In genomic region chr2:75468851-75469250, GRCm38 (mm10) we compare ENCODE assay signal across 30 mouse cellular contexts.
DNase-seq lines count a peak whose midpoint lies in the region; ATAC-seq and TF ChIP-seq lines count a peak whose summit lies in the region.
"Had no signal": no experiment of that assay in that cellular context is flagged by ENCODE, and none has a peak within 500 bp of the region (broad histone marks: within the 10 kb centered on the region; RNA-seq: fewer than 3 reads in every experiment).

No protein-coding gene starts in this region.

- H3K4me1 ChIP-seq in hindbrain, embryonic 13.5 days (replicated peaks): peaks cover 10% of the 10 kb centered on the region
- H3K4me1 ChIP-seq in hindbrain, embryonic 16.5 days (ENCODE audit: control insufficient read depth, insufficient read depth, low read depth, low read length): peaks cover 10% of the 10 kb centered on the region
- peaks cover 10% of the 10 kb centered on the region for H3K4me1 ChIP-seq in midbrain, embryonic 14.5 days (ENCODE audit: control insufficient read depth, insufficient read depth, low read length)
- H3K4me1 ChIP-seq in midbrain, postnatal 0 days (ENCODE audit: insufficient read depth, low read length): 0 out of 2 replicates have a peak, but pooled peaks cover 6% of the 10 kb centered on the region

- TF ChIP-seq CTCF in midbrain, postnatal 0 days (IDR thresholded peaks at IDR 0.05): no peak

- H3K9me3 ChIP-seq in hindbrain, embryonic 13.5 days: no peaks in the 10 kb centered on the region
- H3K9me3 ChIP-seq in hindbrain, embryonic 16.5 days (ENCODE audit: control insufficient read depth, low read length): no peaks in the 10 kb centered on the region
- no peaks in the 10 kb centered on the region for H3K9me3 ChIP-seq in midbrain, embryonic 14.5 days (ENCODE audit: control insufficient read depth, low read length)
- H3K9me3 ChIP-seq in midbrain, postnatal 0 days (ENCODE audit: low read length): no peaks in the 10 kb centered on the region
- H3K9me3 ChIP-seq: embryonic facial prominence, embryonic 13.5 days; embryonic facial prominence, embryonic 15.5 days; forebrain, embryonic 10.5 days; forebrain, embryonic 12.5 days; G1E had no signal

- no peak for ATAC-seq in hindbrain, embryonic 13.5 days (ENCODE audit: low FRiP score)
- ATAC-seq in hindbrain, embryonic 16.5 days: no peak
- ATAC-seq in midbrain, embryonic 14.5 days (ENCODE audit: low FRiP score, low TSS enrichment): no peak
- no peak for ATAC-seq in midbrain, postnatal 0 days (ENCODE audit: low FRiP score)
- ATAC-seq: activated CD4-positive, CD25-positive, alpha-beta regulatory T cell, adult 4 months; CD4-positive, CD25-positive, alpha-beta regulatory T cell, adult 4 months; forebrain, embryonic 14.5 days; forebrain, embryonic 16.5 days; Patski had no signal

- 70% methylated on average over 8 of the region's 8 CpGs for WGBS in hindbrain, embryonic 13.5 days
- 80% methylated on average over 8 of the region's 8 CpGs for WGBS in hindbrain, embryonic 16.5 days
- 72% methylated on average over 8 of the region's 8 CpGs for WGBS in midbrain, embryonic 14.5 days
- 71% methylated on average over 8 of the region's 8 CpGs for whole genome bisulfite sequencing in midbrain, postnatal 0 days

- no peak overlapping the region for H3K4me3 ChIP-seq in hindbrain, embryonic 13.5 days
- no peak overlapping the region for H3K4me3 ChIP-seq in hindbrain, embryonic 16.5 days (ENCODE audit: low read length)
- H3K4me3 ChIP-seq in midbrain, embryonic 14.5 days (replicated peaks; ENCODE audit: low read depth, low read length): no peak overlapping the region
- no peak overlapping the region for H3K4me3 ChIP-seq in midbrain, postnatal 0 days (ENCODE audit: low read depth, low read length)
- H3K4me3 ChIP-seq: embryonic facial prominence, embryonic 13.5 days; embryonic facial prominence, embryonic 15.5 days; erythroblast, embryonic 14.5 days; forebrain, embryonic 10.5 days; forebrain, embryonic 12.5 days had no signal

- intact Hi-C loops in heart, postnatal 14 days (cut with DNase I): no loop called here

- no peak overlapping the region for H3K9ac ChIP-seq in hindbrain, embryonic 13.5 days
- H3K9ac ChIP-seq in hindbrain, embryonic 16.5 days (ENCODE audit: low read depth, low read length): no peak overlapping the region
- H3K9ac ChIP-seq in midbrain, embryonic 14.5 days (replicated peaks; ENCODE audit: low read length): no peak overlapping the region
- H3K9ac ChIP-seq in midbrain, postnatal 0 days (replicated peaks; ENCODE audit: low read length, poor library complexity, severe bottlenecking): no peak overlapping the region
- H3K9ac ChIP-seq: embryonic facial prominence, embryonic 13.5 days; embryonic facial prominence, embryonic 15.5 days; forebrain, embryonic 12.5 days had no signal

- H3K4me2 ChIP-seq in hindbrain, embryonic 13.5 days: no peak overlapping the region
- no peak overlapping the region for H3K4me2 ChIP-seq in hindbrain, embryonic 16.5 days (ENCODE audit: low read length)
- no peak overlapping the region for H3K4me2 ChIP-seq in midbrain, embryonic 14.5 days (ENCODE audit: low read length)
- no peak overlapping the region for H3K4me2 ChIP-seq in midbrain, postnatal 0 days (ENCODE audit: low read depth, low read length, poor library complexity, severe bottlenecking)
- H3K4me2 ChIP-seq: embryonic facial prominence, embryonic 13.5 days; embryonic facial prominence, embryonic 15.5 days; forebrain, embryonic 12.5 days had no signal

- 0 out of 2 replicates have a peak overlapping the region, but pooled peaks have one; percentile 49 for H3K27ac ChIP-seq in hindbrain, embryonic 13.5 days
- H3K27ac ChIP-seq in hindbrain, embryonic 16.5 days (ENCODE audit: low read depth, low read length): no peak overlapping the region
- peak overlapping the region; percentile 15; the same call in 1 of the 2 replicates for H3K27ac ChIP-seq in midbrain, embryonic 14.5 days (replicated peaks; ENCODE audit: low read depth, low read length)
- no peak overlapping the region for H3K27ac ChIP-seq in midbrain, postnatal 0 days (ENCODE audit: low read depth, low read length)
- H3K27ac ChIP-seq: embryonic facial prominence, embryonic 13.5 days; embryonic facial prominence, embryonic 15.5 days; forebrain, embryonic 10.5 days; forebrain, embryonic 12.5 days had no signal

- DNase-seq in heart, adult 11 months: peak; percentile 89
- no peak for DNase-seq in heart, postnatal 14 days
- DNase-seq in midbrain, embryonic 14.5 days: no peak
- no peak for DNase-seq in midbrain, postnatal 0 days (ENCODE audit: low spot score)
- DNase-seq in testis, postnatal 14 days (ENCODE audit: low spot score): peak; percentile 24
- DNase-seq in Muller cell, postnatal 12 days (ENCODE audit: inconsistent ontology term): no peak
- DNase-seq: adrenal gland, adult 8-10 months; adrenal gland, postnatal 14 days; adrenal gland, postnatal 36 days; B cell, adult 2 months; cerebellum, adult 11-12 months; cerebellum, adult 2 months; cerebellum, adult 9-10 months; cerebellum, postnatal 14 days; cerebellum, postnatal 36 days; embryo, embryonic 11 days had no signal

- H3K27me3 ChIP-seq in hindbrain, embryonic 13.5 days: no peaks in the 10 kb centered on the region
- H3K27me3 ChIP-seq in hindbrain, embryonic 16.5 days (replicated peaks; ENCODE audit: control insufficient read depth, insufficient read depth, low read length): no peaks in the 10 kb centered on the region
- H3K27me3 ChIP-seq in midbrain, embryonic 14.5 days (ENCODE audit: control insufficient read depth, insufficient read depth, low read length): no peaks in the 10 kb centered on the region
- no peaks in the 10 kb centered on the region for H3K27me3 ChIP-seq in midbrain, postnatal 0 days (ENCODE audit: insufficient read depth, low read length)
- H3K27me3 ChIP-seq: CH12.LX; embryonic facial prominence, embryonic 13.5 days; embryonic facial prominence, embryonic 15.5 days; forebrain, embryonic 12.5 days; Patski had no signal

- H3K36me3 ChIP-seq in hindbrain, embryonic 13.5 days: no peaks in the 10 kb centered on the region
- H3K36me3 ChIP-seq in hindbrain, embryonic 16.5 days (ENCODE audit: control insufficient read depth, insufficient read depth, low read length): no peaks in the 10 kb centered on the region
- H3K36me3 ChIP-seq in midbrain, embryonic 14.5 days (ENCODE audit: control insufficient read depth, insufficient read depth, low read length): no peaks in the 10 kb centered on the region
- no peaks in the 10 kb centered on the region for H3K36me3 ChIP-seq in midbrain, postnatal 0 days (ENCODE audit: insufficient read depth, low read length)
- H3K36me3 ChIP-seq: embryonic facial prominence, embryonic 13.5 days; embryonic facial prominence, embryonic 15.5 days; forebrain, embryonic 10.5 days; forebrain, embryonic 12.5 days; G1E had no signal

Comparison
In these comparisons a context has a peak if more than half of its experiments do, and no peak if none do; other contexts are left out.
1. DNase-seq: peak in heart, adult 11 months (single experiment) and testis, postnatal 14 days (single experiment); none in heart, postnatal 14 days (0 of 2), midbrain, embryonic 14.5 days (single experiment), midbrain, postnatal 0 days (single experiment) and Muller cell, postnatal 12 days (single experiment).
2. H3K27ac ChIP-seq: peak in hindbrain, embryonic 13.5 days (single experiment) and midbrain, embryonic 14.5 days (single experiment); none in hindbrain, embryonic 16.5 days (single experiment) and midbrain, postnatal 0 days (single experiment).